Mouse (Mus musculus) kidney, adult 8-10 months (tissue): Measurements from ENCODE around the gene Olfr125.

ENCODE experiments used
- DNase-seq, 2 experiments: peaks; one replicate each; pipeline ENCODE4 v3.0.0; 2022

The Olfr125 gene

GRCm38 (mm10) chr17:37832649-37833048 lies at the start of gene Olfr125:
TSS of gene Olfr125 (plus strand) at chr17:37832949.
- no peak for DNase-seq

DNA sequence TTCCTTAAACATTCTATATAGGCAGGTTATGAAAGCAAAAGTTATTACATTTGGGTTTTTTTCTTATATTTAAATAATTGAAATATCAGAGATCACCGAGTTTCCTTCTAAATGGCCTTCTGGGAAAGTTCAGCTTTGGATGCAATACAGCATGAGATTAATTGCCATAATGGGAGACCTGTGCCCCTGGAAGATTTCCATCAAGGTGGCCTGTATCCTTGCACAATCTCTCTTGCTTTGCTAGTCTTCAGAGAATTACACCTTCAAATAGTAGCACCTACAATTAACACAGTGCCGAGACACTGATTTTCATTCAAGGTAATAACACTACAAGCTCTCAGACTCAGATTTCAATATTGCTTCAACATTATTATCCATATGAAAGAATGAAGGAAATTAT lies 39.5 kb upstream of the Olfr125 start, which contains the start of gene Olfr123:
TSS of gene Olfr123 (plus strand) at position 301 of the 400 bp plus-strand sequence.
- no peak for DNase-seq

DNA sequence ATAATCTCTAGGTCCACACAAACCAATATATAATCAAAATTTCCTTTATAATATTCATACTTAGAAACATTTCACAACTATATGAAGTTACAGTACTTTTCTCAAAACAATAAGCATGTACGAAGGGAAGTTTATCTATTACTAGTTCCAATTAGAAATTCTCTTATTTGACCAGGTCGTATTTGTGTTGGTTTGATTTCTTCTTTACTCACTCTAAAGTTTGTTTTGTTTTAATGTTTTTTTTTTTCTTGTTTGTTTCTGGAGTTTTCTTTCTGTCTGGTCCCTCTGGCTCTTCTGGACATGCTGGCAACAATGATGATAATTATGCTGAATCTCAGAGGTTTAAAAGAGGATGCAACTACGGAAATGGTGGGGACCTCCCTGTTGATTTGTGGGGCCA lies 33.2 kb upstream of the Olfr125 start, which contains the start of gene Olfr124:
TSS of gene Olfr124 (plus strand) at position 301 of the 400 bp plus-strand sequence.
- no peak for DNase-seq

DNA sequence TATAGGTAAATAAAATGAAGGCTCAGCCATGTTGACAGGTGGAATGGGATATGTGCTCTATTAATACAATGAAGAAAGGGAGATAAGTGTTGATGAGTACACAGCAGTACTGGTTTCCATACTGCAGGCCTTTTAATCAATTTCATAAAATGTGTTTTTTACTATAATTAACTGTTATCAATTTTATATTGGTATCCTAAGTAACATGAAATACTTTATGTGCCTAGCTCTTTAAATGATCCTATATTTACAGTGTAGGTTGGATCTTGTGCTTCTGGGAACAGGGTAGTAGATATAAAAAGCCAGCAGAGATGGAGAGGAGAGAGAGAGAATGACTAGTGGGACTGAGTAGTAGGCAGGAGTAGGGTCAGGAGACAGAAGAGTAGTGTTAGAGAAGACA lies 14.4 kb downstream of the Olfr125 start, which contains the start of gene Olfr126:
TSS of gene Olfr126 (plus strand) at position 301 of the 400 bp plus-strand sequence.
- DNase-seq: no peak

GRCm38 (mm10) chr17:37863901-37864300 lies 31.2 kb downstream of the Olfr125 start:
- DNase-seq: no peak

GRCm38 (mm10) chr17:37869676-37870205 lies 37.0 kb downstream of the Olfr125 start:
- no peak for DNase-seq

DNA sequence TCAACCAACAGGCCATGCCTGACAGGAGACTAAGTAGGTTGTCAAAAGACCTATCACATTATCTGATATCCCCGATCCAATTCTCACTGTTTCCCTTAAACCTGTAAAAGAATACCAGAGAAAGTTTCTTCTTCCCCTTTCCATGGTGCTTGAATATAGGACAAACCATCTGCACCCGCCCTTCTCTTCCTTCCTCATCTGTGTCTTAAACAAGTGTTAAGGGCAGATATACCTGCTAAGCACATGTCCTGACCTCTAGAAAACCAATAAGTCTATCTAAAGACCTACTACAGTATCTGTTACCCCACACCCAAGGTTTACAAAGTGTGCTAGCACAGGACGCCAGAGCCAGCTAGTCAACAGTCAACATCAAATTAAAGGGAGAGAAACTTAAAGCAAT lies 41.1 kb downstream of the Olfr125 start:
- no peak for DNase-seq
